ENCODE assay signal across 8 mouse cellular contexts in genomic region chr16:77593828-77594421, GRCm38 (mm10). TPM values are rescaled to one million over a fixed set of nuclear protein-coding genes. Genes with fewer than 3 reads are reported as not detected.
A peak's percentile ranks its signal among the peaks of the same experiment; 100 is the strongest.
DNase-seq lines count a peak whose midpoint lies in the region; ATAC-seq and TF ChIP-seq lines count a peak whose summit lies in the region.

No protein-coding gene starts in this region.

- no peak for TF ChIP-seq CTCF in kidney, adult 2 months (conservative IDR thresholded peaks at IDR 0.05; ENCODE audit: insufficient read depth, insufficient read length, low read depth, low read length)

- H3K9me3 ChIP-seq in neural tube, embryonic 13.5 days = no peaks in the 10 kb centered on the region

- H3K27ac ChIP-seq in kidney, adult 2 months (ENCODE audit: insufficient read depth, low read depth, low read length) = peak overlapping the region; percentile 34
- H3K27ac ChIP-seq in neural tube, embryonic 13.5 days (replicated peaks) = peak overlapping the region; percentile 92

- H3K27me3 ChIP-seq in kidney, adult 2 months (replicated peaks; ENCODE audit: control insufficient read depth, insufficient read depth, low read length) = no peaks in the 10 kb centered on the region
- no peaks in the 10 kb centered on the region for H3K27me3 ChIP-seq in neural tube, embryonic 13.5 days

- peak overlapping the region; percentile 17 for H3K4me3 ChIP-seq in kidney, adult 2 months (ENCODE audit: insufficient read depth, low read depth, low read length)
- peak overlapping the region; percentile 30 for H3K4me3 ChIP-seq in neural tube, embryonic 13.5 days

- peak overlapping the region; percentile 53 for H3K4me2 ChIP-seq in neural tube, embryonic 13.5 days

- no peak for TF ChIP-seq POLR2A in kidney, adult 2 months (IDR thresholded peaks at IDR 0.05; ENCODE audit: low read depth, low read length)

- peak; percentile 89 for ATAC-seq in neural tube, embryonic 13.5 days (ENCODE audit: low read depth)

- H3K4me1 ChIP-seq in kidney, adult 2 months (ENCODE audit: control insufficient read depth, insufficient read depth, low read length) = no peaks in the 10 kb centered on the region
- peaks cover 31% of the 10 kb centered on the region for H3K4me1 ChIP-seq in neural tube, embryonic 13.5 days (replicated peaks)

- H3K9ac ChIP-seq in neural tube, embryonic 13.5 days = peak overlapping the region; percentile 62

- intact Hi-C loops in gastrocnemius, postnatal 14 days (cut with DNase I; ENCODE audit: low total_unique reads) = no loop called here
- intact Hi-C loops in left cerebral cortex, postnatal 36 days (cut with DNase I) = loop anchor here (1.0 to 5.0 kb wide), 3 partner anchors 49 to 357 kb away; no protein-coding TSS in a partner anchor

- WGBS in kidney, adult 2 months = 25% methylated on average over 12 of the region's 12 CpGs
- WGBS in neural tube, embryonic 13.5 days = 28% methylated on average over 12 of the region's 12 CpGs

- H3K36me3 ChIP-seq in kidney, adult 2 months (ENCODE audit: control insufficient read depth, insufficient read depth, low read length) = no peaks in the 10 kb centered on the region
- H3K36me3 ChIP-seq in neural tube, embryonic 13.5 days = no peaks in the 10 kb centered on the region

- peak; percentile 51 to 56 for DNase-seq in adrenal gland, adult 18-20 months (ENCODE audit: low spot score in 2 of 2)
- peak; percentile 86 for DNase-seq in cerebellum, adult 9-11 months
- peak; percentile 69 for DNase-seq in gastrocnemius, postnatal 14 days
- peak; percentile 73 for DNase-seq in kidney, adult 2 months
- DNase-seq in left cerebral cortex, postnatal 36 days (ENCODE audit: low spot score in 2 of 2) = peak; percentile 74 to 76
- peak; percentile 47 to 68 for DNase-seq in urinary bladder, postnatal 4 days (ENCODE audit: low spot score in 2 of 2)
- no peak for DNase-seq in spleen, postnatal 14 days (ENCODE audit: low spot score in 2 of 2)

RNA-seq across cellular contexts. Expression of gene Gm11146, which starts 8.0 kb away (rescaled TPM):
- not detected for total RNA-seq in adrenal gland, adult 18-20 months (2021)
- total RNA-seq in gastrocnemius, postnatal 14 days (2021) = not detected
- not detected in 2 replicates for polyA plus RNA-seq in kidney, adult 2 months (2012; rRNA removed)
- total RNA-seq in left cerebral cortex, postnatal 36 days (2021) = not detected
- not detected in 2 replicates for polyA plus RNA-seq in neural tube, embryonic 13.5 days (2015; fragmentation: Nextera tagmentation; extraction: Ambion mirVana)

Comparison
In these comparisons a context has a peak if more than half of its experiments do, and no peak if none do; other contexts are left out.
1. DNase-seq: peak in adrenal gland, adult 18-20 months (2 of 2), cerebellum, adult 9-11 months (single experiment), gastrocnemius, postnatal 14 days (single experiment), kidney, adult 2 months (single experiment), left cerebral cortex, postnatal 36 days (2 of 2) and urinary bladder, postnatal 4 days (2 of 2); none in spleen, postnatal 14 days (0 of 2).